Mouse (Mus musculus) liver, adult 2 months (tissue): ENCODE results near the gene Znrf3. TPM values are rescaled to one million over a fixed set of nuclear protein-coding genes. Genes with fewer than 3 reads are reported as not detected.

Source experiments
- DNase-seq: peaks from one replicate; pipeline ENCODE4 v3.0.0-alpha.2; 2011; ENCODE audit warnings: low read depth, low spot score; ENCODE audit errors: extremely low read depth
- H3K27ac ChIP-seq: fragments of 200-500 bp; replicated peaks from 2 replicates; pipeline ENCODE4 v1.5.1; 2012; ENCODE audit warnings: low read depth, mild to moderate bottlenecking, control low read depth, inconsistent platforms, low read length; ENCODE audit not compliant: insufficient read depth
- H3K27me3 ChIP-seq: fragments of 200-500 bp; 2 replicates; pipeline ENCODE4 v1.6.1; 2012; ENCODE audit warnings: mild to moderate bottlenecking, moderate library complexity, low read length, inconsistent platforms; ENCODE audit not compliant: control insufficient read depth, insufficient read depth
- H3K36me3 ChIP-seq: fragments of 200-500 bp; 2 replicates; pipeline ENCODE4 v1.6.1; 2012; ENCODE audit warnings: low read length, inconsistent platforms; ENCODE audit not compliant: control insufficient read depth, insufficient read depth
- H3K4me1 ChIP-seq: fragments of 200-500 bp; 2 replicates; pipeline ENCODE4 v1.6.1; 2011; ENCODE audit warnings: low read length; ENCODE audit not compliant: control insufficient read depth, insufficient read depth
- H3K4me3 ChIP-seq: fragments of 200-500 bp; 2 replicates; pipeline ENCODE4 v1.5.1; 2011; ENCODE audit warnings: low read depth, mild to moderate bottlenecking, control low read depth, low read length, moderate library complexity; ENCODE audit not compliant: insufficient read depth
- H3K79me2 ChIP-seq: fragments of 200-500 bp; 2 replicates; pipeline ENCODE4 v1.6.1; 2012; ENCODE audit warnings: inconsistent platforms, mild to moderate bottlenecking, low read length, moderate library complexity; ENCODE audit not compliant: control insufficient read depth, insufficient read depth
- H3K9ac ChIP-seq: fragments of 200-500 bp; 2 replicates; pipeline ENCODE4 v1.6.1; 2012; ENCODE audit warnings: low read depth, mild to moderate bottlenecking, control low read depth, inconsistent platforms, low read length
- CTCF ChIP-seq: fragments of 200-500 bp; IDR thresholded peaks from 2 replicates; pipeline ENCODE4 v1.5.1; 2011; ENCODE audit warnings: low read depth, low read length, control low read depth
- POLR2A ChIP-seq: fragments of 200-500 bp; IDR thresholded peaks from 2 replicates; pipeline ENCODE4 v1.6.1; 2011; ENCODE audit warnings: low read length, control low read depth; ENCODE audit not compliant: insufficient read depth; ENCODE audit errors: extremely low read depth
- WGBS: fragments of 180-500 bp; shearing (Covaris S2); methylation state at CpG from one replicate; pipeline ENCODE4 v1.1.7; 2018; 5-methylcytosine and 5-hydroxymethylcytosine counted together
- polyA plus RNA-seq: library from polyadenylated mRNA; depleted of rRNA; stranded (reverse); fragments of >200 nt; gene quantifications from 2 replicates; pipeline ENCODE4 v1.2.3, GENCODE M21; 2012
- total RNA-seq: library from RNA; depleted of rRNA; stranded (reverse); fragments of >200 nt; gene quantifications from 2 replicates; pipeline ENCODE4 v1.2.3, GENCODE M21; 2014

Gene Znrf3
- total and polyA plus RNA-seq, 2 experiments = 4.5 to 4.6 TPM

- H3K9ac ChIP-seq = no peak overlapping the region
- no peak overlapping the region for H3K4me3 ChIP-seq
- no peaks in the 10 kb centered on the region for H3K36me3 ChIP-seq
- DNase-seq = peak; percentile 64
- WGBS = 10% methylated on average over 5 of the region's 5 CpGs
- TF ChIP-seq POLR2A = no peak
- peak; percentile 45 for TF ChIP-seq CTCF
- H3K79me2 ChIP-seq = no peaks in the 10 kb centered on the region
- peaks cover 5% of the 10 kb centered on the region; the same call in 1 of the 2 replicates for H3K4me1 ChIP-seq
- H3K27me3 ChIP-seq = no peaks in the 10 kb centered on the region
- no peak overlapping the region for H3K27ac ChIP-seq
These were observed 29.5 kb upstream of the Znrf3 start for GRCm38 (mm10) chr11:5474130-5474529.

- Histone ChIP-seq H3K27me3 (no peaks in the 10 kb centered on the region), H3K4me1 (peaks cover 5% of the 10 kb centered on the region; the same call in 1 of the 2 replicates), H3K36me3 (no peaks in the 10 kb centered on the region), H3K4me3 (no peak overlapping the region), H3K79me2 (no peaks in the 10 kb centered on the region), H3K27ac (0 out of 2 replicates have a peak overlapping the region, but pooled peaks have one; percentile 13), H3K9ac (no peak overlapping the region)
- peak; percentile 91 for DNase-seq
- 17% methylated on average over 3 of the region's 3 CpGs for WGBS
- TF ChIP-seq CTCF = no peak
- TF ChIP-seq POLR2A = no peak
These were observed 25.4 kb upstream of the Znrf3 start for GRCm38 (mm10) chr11:5470055-5470454.

- no peaks in the 10 kb centered on the region for H3K79me2 ChIP-seq
- 99% methylated on average over 3 of the region's 3 CpGs for WGBS
- peaks cover 5% of the 10 kb centered on the region; the same call in 1 of the 2 replicates for H3K4me1 ChIP-seq
- no peaks in the 10 kb centered on the region for H3K36me3 ChIP-seq
- H3K27me3 ChIP-seq = no peaks in the 10 kb centered on the region
- TF ChIP-seq POLR2A (no peak), CTCF (peak; percentile 71)
- H3K27ac ChIP-seq = no peak overlapping the region
- H3K9ac ChIP-seq = no peak overlapping the region
- DNase-seq = peak; percentile 57
- no peak overlapping the region for H3K4me3 ChIP-seq
These were observed 24.4 kb upstream of the Znrf3 start for GRCm38 (mm10) chr11:5469084-5469483.

GRCm38 (mm10) chr11:5468471-5468870 is 23.8 kb upstream of the Znrf3 start:
- no peaks in the 10 kb centered on the region for H3K27me3 ChIP-seq
- 75% methylated on average over 2 of the region's 2 CpGs for WGBS

GRCm38 (mm10) chr11:5451923-5452322 is 7.3 kb upstream of the Znrf3 start:
- Histone ChIP-seq H3K4me3 (no peak overlapping the region), H3K79me2 (no peaks in the 10 kb centered on the region), H3K36me3 (no peaks in the 10 kb centered on the region), H3K4me1 (peaks cover 8% of the 10 kb centered on the region), H3K27ac (peak overlapping the region; percentile 15), H3K9ac (no peak overlapping the region), H3K27me3 (no peaks in the 10 kb centered on the region)
- WGBS = 17% methylated on average over 6 of the region's 6 CpGs
- TF ChIP-seq POLR2A (no peak), CTCF (no peak)
- peak; percentile 86 for DNase-seq

More at GRCm38 (mm10) chr11:5468471-5468870, 23.8 kb upstream of the Znrf3 start:
- H3K79me2 ChIP-seq = no peaks in the 10 kb centered on the region
- peaks cover 5% of the 10 kb centered on the region; the same call in 1 of the 2 replicates for H3K4me1 ChIP-seq
- H3K27ac ChIP-seq = no peak overlapping the region
- H3K4me3 ChIP-seq = no peak overlapping the region
- H3K36me3 ChIP-seq = no peaks in the 10 kb centered on the region
- H3K9ac ChIP-seq = no peak overlapping the region
- DNase-seq = no peak
- TF ChIP-seq POLR2A = no peak
- TF ChIP-seq CTCF = no peak

- Histone ChIP-seq H3K4me1 (peaks cover 8% of the 10 kb centered on the region), H3K4me3 (no peak overlapping the region), H3K79me2 (no peaks in the 10 kb centered on the region), H3K27ac (peak overlapping the region; percentile 15), H3K9ac (no peak overlapping the region), H3K27me3 (no peaks in the 10 kb centered on the region), H3K36me3 (no peaks in the 10 kb centered on the region)
- TF ChIP-seq CTCF (peak; percentile 41), POLR2A (no peak)
- no peak for DNase-seq
- WGBS = 71% methylated on average over 4 of the region's 4 CpGs
These were observed 6.7 kb upstream of the Znrf3 start for GRCm38 (mm10) chr11:5451341-5451740.
